Mouse (Mus musculus) hindbrain, embryonic 16.5 days (tissue): ENCODE results near the gene Adrb1. TPM values are rescaled to one million over a fixed set of nuclear protein-coding genes. Genes with fewer than 3 reads are reported as not detected.

Source experiments
- ATAC-seq: fragments of 200-750 bp; cut with Nextera tagmentation; 2 replicates; pipeline ENCODE4 v1.8.0; 2017; ENCODE audit warnings: moderate TSS enrichment, moderate library complexity
- H3K27ac ChIP-seq: fragments of 300-500 bp; sonication (generic); 2 replicates; pipeline ENCODE4 v1.5.1; 2014; ENCODE audit warnings: low read depth, mild to moderate bottlenecking, control low read depth, low read length, moderate library complexity
- H3K27me3 ChIP-seq: fragments of 300-500 bp; sonication (generic); replicated peaks from 2 replicates; pipeline ENCODE4 v1.6.1; 2014; ENCODE audit warnings: low read length; ENCODE audit not compliant: control insufficient read depth, insufficient read depth
- H3K36me3 ChIP-seq: fragments of 300-500 bp; sonication (generic); 2 replicates; pipeline ENCODE4 v1.6.1; 2014; ENCODE audit warnings: mild to moderate bottlenecking, low read length, moderate library complexity, mixed read lengths; ENCODE audit not compliant: control insufficient read depth, insufficient read depth
- H3K4me1 ChIP-seq: fragments of 300-500 bp; sonication (generic); 2 replicates; pipeline ENCODE4 v1.6.1; 2014; ENCODE audit warnings: low read depth, low read length; ENCODE audit not compliant: control insufficient read depth, insufficient read depth
- H3K4me2 ChIP-seq: fragments of 300-500 bp; sonication (generic); 2 replicates; pipeline ENCODE4 v1.6.1; 2014; ENCODE audit warnings: mild to moderate bottlenecking, low read length, control low read depth, moderate library complexity
- H3K4me3 ChIP-seq: fragments of 300-500 bp; sonication (generic); 2 replicates; pipeline ENCODE4 v1.5.1; 2014; ENCODE audit warnings: mild to moderate bottlenecking, low read length, control low read depth, moderate library complexity
- H3K9ac ChIP-seq: fragments of 300-500 bp; sonication (generic); 2 replicates; pipeline ENCODE4 v1.6.1; 2014; ENCODE audit warnings: low read depth, mild to moderate bottlenecking, control low read depth, low read length, moderate library complexity
- H3K9me3 ChIP-seq: fragments of 300-500 bp; sonication (generic); 2 replicates; pipeline ENCODE4 v1.6.1; 2014; ENCODE audit warnings: mild to moderate bottlenecking, low read length, moderate library complexity; ENCODE audit not compliant: control insufficient read depth
- WGBS: fragments of 180-500 bp; shearing (Covaris S2); extraction: QIAGEN DNeasy Blood & Tissue Kit; methylation state at CpG from one replicate; pipeline ENCODE4 v1.1.7; 2014; 5-methylcytosine and 5-hydroxymethylcytosine counted together
- polyA plus RNA-seq: library from polyadenylated mRNA; unstranded; fragments of >200 nt; fragmentation: Nextera tagmentation; extraction: Ambion mirVana; gene quantifications from 2 replicates; pipeline ENCODE4 v1.2.1, GENCODE M21; 2015

Gene Adrb1
- polyA plus RNA-seq, 1 experiment from 2014 or later = 0.56 TPM

DNA sequence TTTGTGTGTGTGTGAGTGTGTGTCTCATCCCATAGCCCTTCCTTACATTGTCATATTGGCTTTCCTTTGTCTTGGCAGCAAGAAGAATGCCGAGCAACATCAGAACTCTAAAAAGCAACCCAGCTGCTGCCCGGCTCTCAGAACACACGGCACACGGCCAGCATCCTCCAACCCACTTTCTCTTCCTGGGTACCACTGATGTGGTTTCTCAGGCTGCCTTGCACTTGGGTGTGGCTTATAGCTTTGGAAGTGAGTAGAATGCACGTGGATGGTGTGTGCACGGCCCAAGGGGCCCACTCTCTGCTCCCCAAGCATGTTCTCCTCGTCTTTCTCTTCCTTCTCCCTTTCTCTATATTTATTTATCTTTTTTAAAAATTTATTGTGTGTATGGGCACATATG lies 36.5 kb upstream of the Adrb1 start:
- WGBS = 79% methylated on average over 7 of the region's 7 CpGs
- ATAC-seq = no peak
- H3K9me3 ChIP-seq = no peaks in the 10 kb centered on the region
- H3K36me3 ChIP-seq = no peaks in the 10 kb centered on the region
- H3K4me3 ChIP-seq = no peak overlapping the region
- no peak overlapping the region for H3K9ac ChIP-seq
- H3K4me1 ChIP-seq = no peaks in the 10 kb centered on the region
- no peak overlapping the region for H3K4me2 ChIP-seq
- H3K27ac ChIP-seq = no peak overlapping the region
- no peaks in the 10 kb centered on the region for H3K27me3 ChIP-seq

DNA sequence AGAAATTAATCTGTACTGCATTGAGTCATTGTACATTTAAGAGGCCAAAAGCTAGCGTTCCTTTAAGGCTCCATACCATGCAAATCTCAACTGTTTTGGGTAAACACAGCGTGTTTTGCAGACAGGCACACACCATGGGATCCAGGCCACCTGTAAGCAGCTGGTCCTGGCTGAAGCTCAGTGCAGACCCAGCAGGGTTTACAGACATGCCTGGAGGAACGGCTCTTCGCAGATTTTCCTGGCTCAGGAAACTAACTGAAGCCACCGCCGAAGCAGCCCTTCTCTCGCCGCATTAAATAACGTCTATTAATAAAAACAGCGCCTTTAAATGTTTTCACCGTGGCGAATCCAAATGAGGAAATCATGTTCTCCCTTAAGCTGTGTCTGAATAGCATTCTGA lies 35.8 kb upstream of the Adrb1 start:
- H3K4me1 ChIP-seq = no peaks in the 10 kb centered on the region
- no peak overlapping the region for H3K4me3 ChIP-seq
- no peaks in the 10 kb centered on the region for H3K36me3 ChIP-seq
- no peak overlapping the region for H3K9ac ChIP-seq
- 56% methylated on average over 12 of the region's 12 CpGs for WGBS
- ATAC-seq = no peak
- no peak overlapping the region for H3K27ac ChIP-seq
- no peaks in the 10 kb centered on the region for H3K27me3 ChIP-seq
- H3K9me3 ChIP-seq = no peaks in the 10 kb centered on the region
- no peak overlapping the region for H3K4me2 ChIP-seq

DNA sequence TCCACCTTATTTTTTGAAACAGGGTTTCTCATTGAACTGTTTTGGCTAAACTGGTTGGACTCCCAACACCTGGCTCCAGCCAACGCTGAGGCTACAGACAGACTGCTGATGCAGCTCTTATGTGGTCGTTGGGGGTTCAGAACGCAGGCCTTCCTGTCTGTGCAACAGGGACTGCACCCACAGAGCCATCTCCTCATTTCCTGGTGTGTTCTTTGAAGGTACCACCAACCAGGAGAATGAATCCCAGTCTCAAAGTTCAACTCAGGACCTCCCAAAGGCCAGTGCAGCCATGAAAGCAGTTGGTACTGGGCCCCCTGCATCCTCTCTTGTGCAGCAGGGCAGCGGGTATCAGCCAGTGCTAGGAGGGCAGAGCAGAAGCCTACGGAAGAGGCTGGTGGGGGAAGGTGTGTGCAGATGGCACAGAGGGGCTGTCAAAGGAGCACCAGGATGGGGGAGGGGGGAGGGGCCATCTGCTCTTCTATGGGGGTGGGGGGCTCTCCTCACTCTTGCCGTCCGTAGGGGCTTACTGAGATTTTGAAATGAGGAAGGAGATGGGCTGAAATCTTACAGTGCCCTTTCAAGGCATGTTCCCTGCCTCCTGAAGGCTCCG lies 34.9 kb upstream of the Adrb1 start:
- ATAC-seq = no peak
- no peak overlapping the region for H3K27ac ChIP-seq
- H3K4me2 ChIP-seq = no peak overlapping the region
- no peaks in the 10 kb centered on the region for H3K9me3 ChIP-seq
- H3K4me3 ChIP-seq = no peak overlapping the region
- H3K27me3 ChIP-seq = no peaks in the 10 kb centered on the region
- H3K4me1 ChIP-seq = no peaks in the 10 kb centered on the region
- H3K36me3 ChIP-seq = no peaks in the 10 kb centered on the region
- WGBS = 71% methylated on average over 8 of the region's 8 CpGs
- H3K9ac ChIP-seq = no peak overlapping the region

DNA sequence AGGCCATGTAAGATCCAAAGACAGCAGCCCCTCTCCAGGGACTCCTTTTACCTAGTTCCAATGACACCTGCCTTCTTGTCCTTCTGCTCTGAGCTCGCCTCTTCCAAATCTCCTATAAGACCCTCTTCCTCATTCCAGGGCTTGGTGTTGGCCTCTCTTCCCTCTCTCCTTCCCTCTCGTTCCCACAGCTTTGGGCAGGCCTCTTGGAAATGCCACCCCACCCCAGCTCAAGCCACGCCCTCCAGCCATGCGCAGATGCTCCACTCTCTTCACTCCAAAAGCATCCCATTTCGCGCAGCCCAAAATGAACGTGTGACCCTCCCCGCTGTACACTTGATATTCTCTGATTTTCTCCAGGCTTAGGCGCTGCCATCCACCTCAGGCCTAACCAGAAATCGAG lies 34.3 kb upstream of the Adrb1 start:
- H3K9me3 ChIP-seq = no peaks in the 10 kb centered on the region
- H3K4me2 ChIP-seq = no peak overlapping the region
- 86% methylated on average over 10 of the region's 10 CpGs for WGBS
- no peaks in the 10 kb centered on the region for H3K4me1 ChIP-seq
- no peak for ATAC-seq
- H3K9ac ChIP-seq = no peak overlapping the region
- no peak overlapping the region for H3K27ac ChIP-seq
- H3K27me3 ChIP-seq = no peaks in the 10 kb centered on the region
- H3K36me3 ChIP-seq = no peaks in the 10 kb centered on the region
- H3K4me3 ChIP-seq = no peak overlapping the region

DNA sequence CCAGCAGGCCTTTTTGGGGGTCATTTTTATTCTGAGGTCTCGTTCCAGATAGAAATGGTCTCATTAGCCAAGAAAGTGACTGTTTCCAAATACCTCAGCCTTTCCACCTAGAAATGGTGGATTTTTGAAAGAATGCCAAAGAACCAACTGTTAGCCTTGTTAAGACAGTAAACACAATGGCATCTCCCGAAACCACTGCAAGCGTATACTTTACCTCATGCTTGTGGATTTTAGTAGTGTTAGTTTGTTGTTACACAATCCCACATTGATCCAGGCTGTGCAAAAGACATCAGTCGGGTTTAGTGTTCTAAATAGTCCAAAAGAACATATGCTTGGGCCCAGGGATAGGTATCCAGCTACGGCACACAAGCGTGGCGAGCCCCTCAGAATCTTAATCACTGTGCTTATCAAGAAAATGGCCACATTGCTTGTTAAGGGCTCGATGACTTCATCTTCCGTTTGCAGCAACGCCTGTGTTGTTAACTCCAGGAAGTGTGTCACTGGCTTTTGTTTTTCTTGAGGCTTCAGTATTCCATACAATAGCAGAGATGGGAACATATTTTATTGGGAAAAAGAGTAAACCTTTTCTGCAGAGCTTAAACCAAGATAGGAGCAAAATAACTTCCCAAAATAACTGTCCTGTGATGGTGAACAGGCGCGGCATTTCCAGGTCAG lies 33.2 kb upstream of the Adrb1 start:
- 79% methylated on average over 12 of the region's 12 CpGs for WGBS
- Histone ChIP-seq H3K27me3 (no peaks in the 10 kb centered on the region), H3K9ac (no peak overlapping the region), H3K36me3 (no peaks in the 10 kb centered on the region), H3K4me3 (no peak overlapping the region), H3K27ac (no peak overlapping the region), H3K4me1 (no peaks in the 10 kb centered on the region), H3K4me2 (no peak overlapping the region), H3K9me3 (no peaks in the 10 kb centered on the region)
- no peak for ATAC-seq

DNA sequence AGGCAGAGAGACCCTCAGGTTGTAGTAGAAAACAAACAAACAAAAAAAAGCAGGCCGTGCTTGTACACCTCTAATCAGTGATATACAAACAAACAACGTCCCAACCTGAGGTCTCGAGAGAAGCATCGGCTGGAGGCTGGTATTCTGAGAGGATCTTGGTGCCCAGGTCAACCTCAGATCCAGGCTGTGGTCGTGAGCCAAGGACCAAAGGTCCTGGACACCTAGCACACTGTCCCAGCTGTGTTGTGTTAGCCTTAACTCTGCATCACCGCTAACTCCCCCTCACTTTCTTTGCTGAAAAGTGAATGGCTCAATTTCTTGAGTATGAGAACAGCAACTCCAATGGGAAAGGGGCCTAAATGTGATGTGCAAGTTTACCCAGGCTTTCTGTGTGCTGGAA lies 32.5 kb upstream of the Adrb1 start:
- 81% methylated on average over 6 of the region's 6 CpGs for WGBS
- Histone ChIP-seq H3K27ac (no peak overlapping the region), H3K36me3 (no peaks in the 10 kb centered on the region), H3K4me2 (no peak overlapping the region), H3K9ac (no peak overlapping the region), H3K4me1 (no peaks in the 10 kb centered on the region), H3K4me3 (no peak overlapping the region), H3K9me3 (no peaks in the 10 kb centered on the region), H3K27me3 (no peaks in the 10 kb centered on the region)
- ATAC-seq = no peak

DNA sequence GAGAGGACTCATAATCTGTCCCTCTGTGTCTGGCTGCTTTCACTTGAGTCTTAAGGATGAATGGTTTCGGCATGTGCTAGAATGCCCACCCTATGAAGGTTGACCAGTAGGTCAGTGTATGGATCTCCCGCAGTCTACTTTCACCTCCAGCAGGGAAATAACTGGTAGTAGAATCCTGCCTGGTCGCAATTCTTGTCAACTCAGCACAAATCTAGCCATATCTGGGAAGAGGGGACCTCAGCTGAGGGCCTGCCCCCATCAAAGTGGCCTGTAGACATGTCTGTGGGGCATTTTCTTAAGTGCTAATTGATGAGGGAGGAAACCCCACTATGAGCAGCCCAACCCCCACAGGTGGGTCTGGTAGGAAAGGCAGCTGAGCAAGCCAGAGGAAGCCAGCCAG lies 30.9 kb upstream of the Adrb1 start:
- WGBS = 92% methylated on average over 3 of the region's 3 CpGs
- Histone ChIP-seq H3K27me3 (no peaks in the 10 kb centered on the region), H3K27ac (no peak overlapping the region), H3K9ac (no peak overlapping the region), H3K4me3 (no peak overlapping the region), H3K36me3 (no peaks in the 10 kb centered on the region), H3K9me3 (no peaks in the 10 kb centered on the region), H3K4me2 (no peak overlapping the region), H3K4me1 (no peaks in the 10 kb centered on the region)
- no peak for ATAC-seq

DNA sequence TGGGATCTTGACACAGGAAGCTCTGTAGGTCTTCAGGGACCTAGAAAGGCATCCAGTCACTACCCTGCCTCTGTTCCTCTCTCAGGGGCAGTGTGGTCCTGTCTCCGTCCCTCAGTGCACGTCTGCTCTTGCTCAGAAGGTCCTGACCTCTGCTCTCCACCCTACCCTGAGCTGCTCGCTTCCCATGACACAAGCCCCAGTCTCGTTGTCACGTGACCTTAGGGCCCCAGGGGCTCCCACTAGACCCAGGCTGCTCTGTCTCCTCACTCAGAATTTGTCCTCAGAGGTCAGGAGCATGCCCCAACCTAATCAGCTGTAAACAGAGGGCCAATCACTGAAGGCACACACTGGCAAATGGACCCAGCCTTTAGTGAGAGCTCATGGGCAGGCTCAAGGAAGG lies 29.5 kb upstream of the Adrb1 start:
- Histone ChIP-seq H3K4me3 (no peak overlapping the region), H3K9ac (no peak overlapping the region), H3K36me3 (no peaks in the 10 kb centered on the region), H3K27ac (no peak overlapping the region), H3K4me1 (no peaks in the 10 kb centered on the region), H3K27me3 (no peaks in the 10 kb centered on the region), H3K4me2 (no peak overlapping the region), H3K9me3 (no peaks in the 10 kb centered on the region)
- ATAC-seq = no peak
- WGBS = 23% methylated on average over 5 of the region's 5 CpGs

DNA sequence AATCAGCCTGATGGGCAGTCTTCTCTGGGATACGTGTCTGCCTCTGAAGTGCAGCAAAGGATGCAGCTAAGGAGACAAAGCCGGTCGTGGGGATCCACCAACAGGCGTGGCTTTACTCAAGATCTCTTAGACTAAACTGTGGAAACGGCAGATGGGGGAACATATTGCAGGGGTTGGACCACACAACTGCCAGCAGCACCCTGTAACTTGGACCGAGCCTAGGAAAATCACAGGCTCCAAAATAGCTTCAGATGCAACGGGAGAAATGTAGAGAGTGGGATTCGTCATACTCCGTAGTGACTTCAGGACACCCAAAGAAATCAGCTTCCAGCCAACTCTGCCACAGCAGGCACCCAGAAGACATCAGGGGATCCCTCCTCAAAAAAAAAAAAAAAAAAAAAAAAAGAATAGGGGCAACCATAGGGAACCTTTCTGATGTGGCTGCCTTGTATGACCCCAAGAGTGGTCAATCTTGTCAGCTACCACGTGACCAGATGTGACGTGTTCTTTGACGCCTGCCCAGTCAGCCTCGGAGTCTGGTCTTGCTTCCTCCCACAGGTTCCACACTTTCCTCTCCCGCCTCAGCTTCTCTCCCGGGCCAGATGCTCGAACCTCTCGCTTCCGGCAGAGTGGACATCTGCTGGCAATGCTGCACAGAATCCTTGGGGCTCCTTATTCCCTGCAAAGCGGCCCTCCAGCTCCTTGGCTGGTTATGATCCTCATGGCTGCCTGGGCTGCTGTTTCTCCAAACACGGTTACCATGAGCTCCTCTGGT lies 24.4 kb upstream of the Adrb1 start:
- Histone ChIP-seq H3K9me3 (no peaks in the 10 kb centered on the region), H3K4me2 (no peak overlapping the region), H3K36me3 (no peaks in the 10 kb centered on the region), H3K4me3 (no peak overlapping the region), H3K27me3 (no peaks in the 10 kb centered on the region), H3K4me1 (peaks cover 13% of the 10 kb centered on the region), H3K27ac (no peak overlapping the region), H3K9ac (no peak overlapping the region)
- ATAC-seq = no peak
- 90% methylated on average over 20 of the region's 20 CpGs for WGBS
